Mouse (Mus musculus) embryonic fibroblast, embryonic 13.5 days (primary cell): ENCODE measurements around the gene Rptor.

Experiments
- CTCF ChIP-seq: IDR thresholded peaks from 2 replicates; pipeline ENCODE4 v1.5.1; 2011; ENCODE audit warnings: mild to moderate bottlenecking, control low read depth, low read length, moderate library complexity, borderline replicate concordance; ENCODE audit not compliant: insufficient read depth
- POLR2A ChIP-seq: IDR thresholded peaks from 2 replicates; pipeline ENCODE4 v1.6.1; 2011; ENCODE audit warnings: low read depth, mild to moderate bottlenecking, control low read depth, low read length, moderate library complexity

GRCm38 (mm10) chr11:119947426-119947825 lies 344.7 kb downstream of the Rptor start:
- TF ChIP-seq POLR2A (no peak), CTCF (no peak)
